Mouse (Mus musculus) embryonic fibroblast, embryonic 13.5 days (primary cell): ENCODE results near the gene Stx6.

Experiments
- CTCF ChIP-seq: IDR thresholded peaks from 2 replicates; pipeline ENCODE4 v1.5.1; 2011; ENCODE audit warnings: mild to moderate bottlenecking, control low read depth, low read length, moderate library complexity, borderline replicate concordance; ENCODE audit not compliant: insufficient read depth
- POLR2A ChIP-seq: IDR thresholded peaks from 2 replicates; pipeline ENCODE4 v1.6.1; 2011; ENCODE audit warnings: low read depth, mild to moderate bottlenecking, control low read depth, low read length, moderate library complexity

DNA sequence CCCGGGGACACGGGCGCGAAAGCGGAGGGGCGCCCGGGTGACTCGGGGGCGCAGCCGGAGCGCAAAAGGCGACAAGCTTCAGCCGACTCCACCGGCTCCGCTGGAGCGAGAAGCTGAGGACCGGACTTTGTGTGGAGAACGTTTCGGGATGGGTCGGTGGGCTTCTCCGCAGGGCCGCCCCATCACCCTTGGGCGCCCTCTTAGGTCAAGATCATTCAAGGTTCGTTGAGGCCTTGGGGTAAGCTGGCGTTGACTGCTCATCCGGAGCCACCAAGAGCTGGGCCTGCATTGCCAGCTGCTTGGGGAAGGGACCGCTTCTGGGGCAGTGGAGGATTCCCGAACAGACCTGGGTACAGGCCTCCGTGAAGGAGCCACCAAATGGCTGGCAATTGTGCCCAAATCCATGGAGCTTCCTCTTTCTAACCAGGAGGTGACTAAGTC, 86.3 kb downstream of the Stx6 start:
- TF ChIP-seq CTCF (no peak), POLR2A (peak; percentile 40)
